Mouse (Mus musculus): Measurements from ENCODE around the gene Traf3.

Traf3 gene

DNA sequence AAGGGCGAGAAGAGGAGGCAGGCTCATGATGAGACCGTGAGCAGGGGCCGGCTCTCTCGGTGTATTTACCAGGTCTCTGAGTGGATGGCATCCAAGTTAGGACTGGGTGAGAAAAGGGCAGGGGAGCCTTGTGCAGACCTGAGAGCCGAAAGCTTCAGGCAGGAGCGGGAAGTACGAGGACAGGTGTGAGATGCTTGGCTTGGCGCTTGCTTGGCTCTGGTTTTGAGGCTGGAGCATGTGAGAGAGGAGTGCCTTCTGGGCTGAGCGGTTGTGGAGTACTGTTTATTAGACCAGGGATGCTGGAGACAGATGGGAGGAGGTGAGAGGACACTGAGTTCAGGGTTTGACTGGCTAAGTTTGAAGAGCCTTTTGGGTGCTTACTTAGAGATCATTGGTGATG lies 27.2 kb downstream of the Traf3 start:
- no peak for DNase-seq (ENCODE audit: extremely low read depth, low read depth, low spot score)

DNA sequence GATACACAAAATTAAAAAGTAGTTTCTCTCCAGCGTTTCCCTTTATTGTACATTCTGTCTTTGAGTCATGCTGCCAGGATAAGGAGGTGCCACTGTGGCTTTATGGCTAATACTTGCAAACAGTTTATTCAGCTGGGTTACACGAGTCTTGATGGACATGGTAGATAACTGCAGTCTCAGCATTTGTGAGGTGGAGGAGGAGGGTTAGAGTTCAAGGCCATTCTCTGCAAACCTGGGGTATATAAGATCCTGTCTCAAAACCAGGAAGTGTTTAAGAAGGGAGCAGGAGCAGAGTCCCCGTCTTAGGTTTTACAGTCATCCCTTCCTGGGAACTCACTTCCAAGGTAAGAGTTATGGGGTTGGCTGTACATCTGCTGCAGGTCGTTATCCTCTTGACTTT lies 30.4 kb downstream of the Traf3 start:
- DNase-seq (ENCODE audit: extremely low read depth, low read depth, low spot score) = no peak

DNA sequence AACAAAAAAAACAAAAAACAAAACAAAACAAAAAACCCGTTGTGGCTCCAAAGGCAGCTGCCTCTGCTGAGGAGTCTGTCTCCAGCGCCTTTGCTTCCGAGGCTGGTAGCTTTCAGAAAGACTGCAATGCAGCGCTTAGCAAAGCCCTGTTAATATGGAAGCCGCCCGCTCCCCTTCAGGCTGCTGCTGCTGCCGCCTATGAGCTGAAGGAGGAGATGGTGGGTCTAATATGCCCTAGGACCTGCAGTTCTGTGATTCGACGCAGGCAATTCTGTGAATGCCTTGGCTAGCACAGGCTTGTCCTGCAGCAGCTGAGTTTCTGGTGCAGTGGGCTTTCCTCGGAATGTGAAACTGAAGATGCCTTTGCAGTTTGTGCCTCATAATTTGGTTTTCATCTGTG lies 36.9 kb downstream of the Traf3 start:
- no peak for DNase-seq (ENCODE audit: extremely low read depth, low read depth, low spot score)

DNA sequence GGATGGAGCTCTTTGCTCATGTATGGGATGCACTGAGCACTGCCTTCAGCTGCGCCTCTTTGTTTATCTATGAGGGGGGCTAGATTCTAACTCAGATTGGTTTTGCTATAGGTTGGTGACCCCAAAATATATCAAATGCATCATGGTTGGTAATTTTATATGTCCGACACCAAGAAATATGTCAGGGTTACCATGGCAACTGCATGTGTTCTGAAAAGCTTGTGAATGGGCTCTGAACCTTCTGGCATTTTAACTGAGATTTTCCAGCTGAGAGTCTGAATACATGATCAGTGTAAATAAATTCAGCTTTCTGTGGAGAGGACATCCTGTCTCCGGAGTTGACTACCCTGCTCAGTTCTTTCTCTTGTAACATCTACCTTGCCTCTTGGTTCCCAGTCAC lies 37.8 kb downstream of the Traf3 start:
- DNase-seq (ENCODE audit: extremely low read depth, low read depth, low spot score) = no peak

DNA sequence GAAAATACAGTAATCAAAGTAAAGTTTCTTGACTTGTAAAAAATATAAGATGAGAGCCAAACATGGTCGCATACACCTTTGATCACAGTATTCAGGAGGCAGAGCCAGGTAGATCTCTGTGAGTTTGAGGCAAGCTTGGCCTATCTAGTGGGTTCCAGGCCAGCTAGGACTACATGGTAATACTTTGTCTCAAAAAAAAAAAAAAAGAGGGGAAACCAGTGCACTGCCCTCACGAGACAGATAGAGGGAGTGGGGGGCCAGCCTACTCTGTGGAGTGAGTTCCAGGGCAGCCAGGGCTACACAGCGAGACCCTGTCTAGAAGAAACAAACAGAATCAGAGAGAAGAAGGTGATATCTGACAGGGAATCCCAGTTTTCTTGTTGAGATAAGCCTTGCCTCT lies 41.5 kb downstream of the Traf3 start:
- no peak for DNase-seq (ENCODE audit: extremely low read depth, low read depth, low spot score)

DNA sequence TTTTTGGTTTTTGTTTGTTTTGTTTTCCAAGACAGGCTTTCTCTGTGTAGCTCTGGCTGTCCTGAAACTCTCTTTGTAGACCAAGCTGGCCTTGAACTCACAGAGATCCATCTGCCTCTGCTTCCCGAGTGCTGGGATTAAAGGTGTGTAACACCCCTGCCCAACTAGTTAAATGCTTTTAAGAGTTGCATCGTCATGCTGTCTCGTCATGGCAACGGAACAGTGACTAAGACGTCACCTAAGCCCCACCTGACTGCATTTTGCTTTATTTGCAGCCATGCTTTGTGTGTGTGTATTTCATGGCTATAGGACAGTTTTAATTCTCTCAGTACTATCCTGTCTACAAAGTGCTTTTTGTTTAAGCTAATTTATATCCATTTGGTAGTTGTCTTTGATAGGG lies 45.6 kb downstream of the Traf3 start:
- no peak for DNase-seq (ENCODE audit: extremely low read depth, low read depth, low spot score)

DNA sequence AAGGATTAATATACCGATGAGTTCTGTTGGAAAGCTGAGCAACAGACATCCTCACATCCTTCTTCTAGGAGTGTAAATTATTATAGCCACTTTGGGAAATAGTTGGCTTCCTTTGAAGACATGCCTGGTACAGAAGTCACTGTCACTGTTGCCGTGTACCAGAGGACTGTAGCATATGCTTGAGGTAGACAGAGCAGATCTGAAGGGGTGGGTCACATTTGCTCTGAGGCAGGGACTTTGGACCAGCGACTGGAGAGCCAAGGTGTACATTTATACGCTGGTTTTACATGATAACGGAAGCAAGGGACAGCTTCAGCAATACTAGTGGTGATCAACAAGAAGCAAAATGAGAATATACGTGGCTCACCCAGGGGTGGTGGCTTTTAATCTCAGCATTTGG lies 52.7 kb downstream of the Traf3 start:
- DNase-seq (ENCODE audit: extremely low read depth, low read depth, low spot score) = no peak

DNA sequence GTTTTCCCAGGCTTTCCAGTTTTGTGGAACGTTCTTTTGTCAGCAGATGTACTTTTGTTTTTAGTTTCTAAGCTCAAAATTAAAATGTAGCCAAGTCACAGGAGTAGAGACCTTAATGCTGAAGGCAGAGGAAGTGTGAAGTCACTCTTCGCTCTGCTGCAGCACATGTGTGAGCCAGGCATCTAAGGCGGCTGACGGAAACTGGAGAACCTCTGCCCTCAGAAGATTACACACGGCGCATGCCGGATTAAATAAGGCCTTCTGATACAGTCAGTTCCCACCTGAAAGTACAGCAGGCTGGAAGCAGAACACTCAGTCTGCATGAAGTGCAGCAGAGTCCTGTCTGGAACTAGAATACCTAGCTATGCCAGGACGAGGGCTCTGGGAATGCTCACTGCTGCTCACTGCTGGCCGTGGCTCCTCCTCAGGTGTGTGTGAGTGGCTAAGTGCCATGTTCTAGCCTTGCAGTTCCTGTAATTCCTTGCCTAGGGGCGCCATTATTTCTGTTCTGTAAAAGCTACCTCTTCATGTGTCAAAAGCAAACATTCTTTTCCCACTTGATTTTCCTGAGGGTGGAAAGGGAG lies 59.1 kb downstream of the Traf3 start:
- DNase-seq (ENCODE audit: extremely low read depth, low read depth, low spot score) = no peak

DNA sequence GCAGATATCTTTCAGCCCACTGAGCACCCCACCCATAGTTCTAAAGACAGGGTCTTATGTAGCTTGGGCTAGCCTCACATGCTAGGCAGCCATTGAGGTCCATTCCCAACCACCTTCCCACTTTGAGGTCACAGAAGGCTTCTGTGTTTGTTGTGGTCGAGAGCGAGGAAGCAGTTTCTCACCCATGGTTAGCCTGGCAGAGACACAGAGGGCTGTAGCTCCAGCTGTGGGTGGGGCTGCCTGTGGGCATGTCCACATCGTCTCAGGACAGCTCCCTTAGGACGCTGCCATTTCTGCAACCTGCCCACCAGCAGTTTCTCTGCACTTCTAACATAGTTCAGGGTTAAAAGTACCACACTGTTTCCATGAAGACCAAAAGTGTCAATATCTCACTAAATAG lies 61.2 kb downstream of the Traf3 start:
- no peak for DNase-seq (ENCODE audit: extremely low read depth, low read depth, low spot score)

DNA sequence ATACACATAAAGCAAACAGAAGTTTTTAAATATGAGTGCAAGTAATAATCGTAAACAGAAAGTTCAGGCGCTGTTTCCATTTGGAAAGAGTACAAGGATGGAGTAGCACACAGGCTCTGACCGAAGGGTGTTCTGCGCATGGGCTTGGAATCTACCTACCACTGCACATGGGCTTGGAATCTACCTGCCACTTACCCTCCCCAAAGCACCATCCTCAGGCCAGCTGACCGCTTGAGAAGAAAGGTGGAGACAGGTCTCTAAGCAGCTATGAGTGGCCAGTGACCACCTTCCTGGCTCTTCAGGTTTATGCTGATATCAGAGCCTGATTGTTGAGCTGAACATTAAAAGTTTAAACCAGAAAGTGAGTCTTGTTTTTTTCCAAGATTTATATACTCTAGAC lies 62.3 kb downstream of the Traf3 start:
- no peak for DNase-seq (ENCODE audit: extremely low read depth, low read depth, low spot score)

DNA sequence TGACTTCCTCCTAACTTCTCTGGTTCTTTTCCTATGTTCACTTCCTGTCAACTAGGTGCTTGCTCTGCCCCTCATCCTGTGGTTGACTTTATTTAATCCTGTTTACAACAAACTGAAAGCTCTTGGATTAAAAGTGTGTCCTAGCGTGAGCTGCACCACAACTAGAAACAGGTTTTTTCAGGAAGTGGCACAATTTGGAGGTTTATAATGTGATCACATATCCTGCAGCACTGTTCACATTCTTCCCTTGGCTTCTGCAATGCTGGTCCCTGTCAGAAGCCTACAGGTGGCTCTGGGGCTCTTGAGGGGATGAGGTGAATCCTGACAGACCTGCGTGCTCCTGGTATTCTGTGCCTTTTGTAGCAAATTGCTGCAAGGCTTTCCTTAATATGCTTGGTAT lies 64.6 kb downstream of the Traf3 start:
- DNase-seq (ENCODE audit: extremely low read depth, low read depth, low spot score) = no peak

DNA sequence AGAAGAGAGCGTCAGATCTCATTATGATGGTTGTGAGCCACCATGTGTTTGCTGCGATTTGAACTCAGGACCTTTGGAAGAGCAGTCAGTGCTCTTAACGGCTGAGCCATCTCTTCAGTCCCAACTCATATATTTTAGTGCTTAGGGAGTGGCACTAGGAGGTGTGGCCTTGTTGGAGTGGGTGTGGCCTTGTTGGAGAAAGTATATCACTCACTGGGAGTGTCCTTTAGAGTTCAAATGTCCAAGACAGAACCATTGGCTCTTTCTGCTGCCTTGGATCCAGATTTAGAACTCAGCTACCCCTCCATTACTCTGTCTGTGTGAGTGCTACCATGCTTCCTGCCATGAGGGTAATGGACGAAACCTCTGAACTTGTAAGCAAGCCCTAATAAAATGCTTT lies 67.6 kb downstream of the Traf3 start:
- no peak for DNase-seq (ENCODE audit: extremely low read depth, low read depth, low spot score)

DNA sequence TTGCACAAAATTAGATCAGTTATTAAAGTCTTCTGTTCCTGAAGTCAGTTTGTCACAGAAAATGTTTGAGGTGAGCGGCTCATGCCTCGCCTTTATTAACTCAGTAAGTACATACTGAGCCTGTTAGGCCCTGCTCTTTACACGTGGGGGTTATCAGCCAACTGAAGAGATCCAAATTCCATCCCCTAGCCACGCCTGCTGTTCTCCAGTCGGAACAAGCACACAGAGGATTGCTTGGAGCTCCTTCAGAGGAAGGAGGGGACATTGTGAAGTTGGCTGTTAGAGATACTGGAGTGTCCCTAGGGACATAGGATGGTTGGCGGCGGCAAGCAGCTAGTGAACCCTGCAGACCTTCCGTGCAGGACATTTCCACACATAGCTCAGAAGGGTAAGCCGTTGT lies 68.2 kb downstream of the Traf3 start:
- DNase-seq (ENCODE audit: extremely low read depth, low read depth, low spot score) = peak; percentile 42

DNA sequence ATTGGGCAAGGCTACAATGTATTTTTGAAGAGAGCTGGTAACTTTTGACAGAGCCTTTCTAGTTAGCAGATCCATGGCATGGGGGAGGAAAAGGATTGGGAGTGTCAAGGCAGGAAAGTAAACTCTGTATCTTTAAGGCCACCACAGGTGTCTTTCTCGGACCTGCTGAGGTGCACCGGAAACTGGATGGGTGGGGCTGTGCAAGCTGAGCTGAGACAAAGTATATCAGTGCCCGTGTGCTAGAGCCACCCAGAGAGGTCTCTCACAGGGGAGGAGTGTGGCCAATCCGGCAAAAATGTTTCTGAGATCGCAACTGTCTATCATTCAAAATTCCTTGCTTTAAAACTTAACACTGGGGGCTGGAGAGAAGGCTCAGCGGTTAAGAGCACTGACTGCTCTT lies 69.5 kb downstream of the Traf3 start:
- no peak for DNase-seq (ENCODE audit: extremely low read depth, low read depth, low spot score)

DNA sequence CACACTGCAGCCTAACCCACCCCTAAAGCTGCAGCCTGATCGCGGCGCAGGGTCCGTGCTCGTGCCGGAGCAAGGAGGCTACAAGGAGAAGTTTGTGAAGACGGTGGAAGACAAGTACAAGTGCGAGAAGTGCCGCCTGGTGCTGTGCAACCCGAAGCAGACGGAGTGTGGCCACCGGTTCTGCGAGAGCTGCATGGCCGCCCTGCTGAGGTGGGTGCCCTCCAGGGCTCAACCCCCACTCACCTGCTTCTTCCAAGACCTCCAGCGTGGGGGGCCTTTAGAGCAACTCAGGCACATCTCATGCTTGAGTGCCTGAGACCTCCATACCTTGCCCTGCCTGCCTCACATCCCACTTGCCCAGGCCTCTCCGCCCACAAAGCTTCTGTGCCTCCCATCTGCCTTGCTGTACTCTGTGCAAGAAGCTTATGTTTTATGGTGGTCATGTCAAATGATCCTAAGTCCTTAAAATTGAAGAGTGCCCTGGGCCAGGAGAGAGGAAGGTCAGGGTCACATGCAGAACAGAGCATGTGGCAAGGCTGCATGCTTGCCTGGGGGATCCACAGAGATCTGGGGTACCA lies 71.5 kb downstream of the Traf3 start:
- DNase-seq (ENCODE audit: extremely low read depth, low read depth, low spot score) = no peak

DNA sequence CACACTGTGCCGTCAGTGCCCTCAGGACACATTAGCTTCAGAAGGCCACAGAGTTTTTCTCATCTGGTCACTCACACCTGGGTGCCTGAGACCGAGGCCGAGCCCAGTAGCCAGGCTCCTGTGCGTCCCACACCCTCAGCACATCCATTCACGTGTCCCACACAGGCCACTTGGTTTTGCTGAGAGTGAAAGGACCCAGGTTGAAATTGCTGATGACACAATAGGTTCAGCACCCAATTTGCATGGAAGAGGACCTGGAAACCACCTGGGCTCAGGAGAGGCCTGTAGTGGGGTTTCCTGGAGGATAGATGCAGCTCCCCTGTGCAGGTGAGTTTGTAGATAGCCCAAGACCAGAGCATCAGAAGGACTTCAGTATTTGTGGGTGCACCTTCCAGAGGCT lies 72.2 kb downstream of the Traf3 start:
- DNase-seq (ENCODE audit: extremely low read depth, low read depth, low spot score) = no peak

DNA sequence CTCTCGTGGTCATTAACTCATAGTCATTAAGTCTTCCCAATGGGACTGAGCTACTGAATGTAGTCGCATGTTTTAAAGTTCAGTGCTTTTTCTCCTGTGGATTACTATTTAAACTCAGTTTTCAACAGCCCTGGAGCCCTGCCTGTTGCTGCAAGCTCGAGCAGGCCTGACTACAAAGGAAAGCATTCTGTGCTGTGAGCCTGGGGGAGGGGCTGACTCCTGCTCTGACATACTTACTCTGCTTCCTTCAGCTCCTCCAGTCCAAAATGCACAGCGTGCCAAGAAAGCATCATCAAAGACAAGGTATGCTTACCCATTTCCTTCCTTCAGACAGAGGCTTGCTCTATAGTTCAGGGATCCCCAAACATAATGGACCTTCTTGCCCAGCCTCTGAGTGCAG lies 72.6 kb downstream of the Traf3 start:
- peak; percentile 80 for DNase-seq (ENCODE audit: extremely low read depth, low read depth, low spot score)

DNA sequence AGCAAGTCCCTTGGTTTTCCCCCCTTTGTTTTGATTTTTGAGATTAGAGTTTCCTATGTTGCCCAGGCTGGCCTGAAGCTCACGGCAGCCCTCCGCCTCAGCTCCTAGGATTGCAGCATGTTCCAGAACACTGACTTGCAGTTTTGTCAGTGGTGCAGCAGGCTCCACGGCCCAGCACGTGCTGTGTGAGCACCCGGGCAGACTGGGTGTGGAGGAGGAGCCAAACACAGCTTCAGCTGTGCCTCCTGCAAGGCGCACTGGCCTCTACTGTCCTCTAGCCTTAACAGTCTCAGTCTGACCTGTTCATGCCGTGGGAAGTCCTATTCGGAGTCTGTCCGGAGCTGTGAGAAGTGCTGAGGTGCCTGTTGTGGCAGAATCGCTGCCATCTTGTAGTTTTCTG lies 73.8 kb downstream of the Traf3 start:
- no peak for DNase-seq (ENCODE audit: extremely low read depth, low read depth, low spot score)

DNA sequence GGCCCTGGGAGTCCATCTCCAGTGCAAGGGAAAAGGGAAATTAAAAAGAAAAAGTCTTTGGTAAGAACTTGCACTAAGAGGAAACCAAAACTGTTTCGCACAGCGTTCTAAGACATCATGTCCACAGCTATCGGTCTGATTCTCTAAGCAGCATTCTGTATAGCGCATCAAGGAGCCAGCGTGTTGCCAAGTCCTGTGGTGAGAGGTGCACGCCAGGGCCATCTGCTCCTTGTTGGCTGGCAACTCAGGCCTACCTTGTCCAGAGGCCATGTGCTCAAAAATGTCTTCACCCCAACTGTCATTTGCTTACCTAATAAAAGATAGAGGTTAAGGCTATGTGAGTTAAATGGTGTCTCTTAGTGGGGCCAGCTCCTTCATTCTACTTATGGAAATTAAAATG lies 75.7 kb downstream of the Traf3 start:
- DNase-seq (ENCODE audit: extremely low read depth, low read depth, low spot score) = no peak

DNA sequence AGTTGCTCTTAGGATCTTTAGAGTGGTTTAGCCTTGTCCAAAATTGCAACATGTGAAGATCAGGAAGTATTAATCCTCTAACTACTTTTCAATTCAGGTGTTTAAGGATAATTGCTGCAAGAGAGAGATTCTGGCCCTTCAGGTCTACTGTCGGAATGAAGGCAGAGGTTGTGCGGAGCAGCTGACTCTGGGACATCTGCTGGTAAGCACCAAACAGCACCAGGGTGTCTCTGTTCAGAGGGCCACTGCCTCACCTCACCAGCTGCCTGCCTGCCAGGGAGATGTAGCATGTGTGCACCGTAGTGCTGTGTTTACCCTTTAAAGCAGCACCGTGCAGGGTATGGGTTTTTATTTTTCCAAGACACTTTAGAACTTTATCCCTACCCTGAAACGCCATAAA lies 76.2 kb downstream of the Traf3 start:
- DNase-seq (ENCODE audit: extremely low read depth, low read depth, low spot score) = no peak

DNA sequence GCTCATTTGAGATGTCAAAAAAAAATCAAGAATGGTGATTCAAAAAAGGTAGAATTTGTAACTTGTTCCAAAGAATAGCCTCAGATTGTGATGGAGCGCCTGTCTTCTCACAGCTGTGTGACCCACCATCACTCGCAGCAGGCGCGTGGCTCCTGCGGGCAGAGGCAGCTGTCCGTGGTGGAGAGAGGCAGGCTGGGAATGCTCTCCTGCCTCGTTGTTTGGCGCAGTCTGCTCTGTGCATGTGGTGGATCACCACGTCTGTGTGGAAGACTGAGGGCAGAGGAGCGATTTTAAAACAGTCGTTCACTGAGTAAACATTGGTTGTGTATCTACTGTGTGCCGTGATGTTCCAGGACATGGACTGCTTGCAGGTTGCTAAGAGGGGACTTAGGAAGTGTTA lies 77.6 kb downstream of the Traf3 start:
- no peak for DNase-seq (ENCODE audit: extremely low read depth, low read depth, low spot score)

DNA sequence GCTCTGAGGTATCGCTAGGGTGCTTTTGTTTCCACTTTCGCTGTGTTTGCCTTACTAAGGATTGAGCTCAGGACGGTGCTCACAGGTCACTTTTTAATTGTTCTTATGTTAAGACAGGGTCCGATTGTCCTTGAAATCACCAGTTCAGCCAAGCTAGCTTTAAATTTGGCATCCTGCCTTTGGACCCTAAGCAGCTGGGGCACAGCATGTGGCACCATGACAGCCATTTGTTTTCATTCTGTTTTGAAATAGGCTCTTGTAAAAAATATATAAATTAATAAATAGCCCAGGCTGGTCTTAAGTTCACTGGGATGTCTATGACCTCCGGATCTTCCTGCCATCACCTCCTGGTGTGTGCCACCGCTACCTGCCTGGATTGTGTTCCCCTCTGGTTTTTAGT lies 78.9 kb downstream of the Traf3 start:
- DNase-seq (ENCODE audit: extremely low read depth, low read depth, low spot score) = no peak

DNA sequence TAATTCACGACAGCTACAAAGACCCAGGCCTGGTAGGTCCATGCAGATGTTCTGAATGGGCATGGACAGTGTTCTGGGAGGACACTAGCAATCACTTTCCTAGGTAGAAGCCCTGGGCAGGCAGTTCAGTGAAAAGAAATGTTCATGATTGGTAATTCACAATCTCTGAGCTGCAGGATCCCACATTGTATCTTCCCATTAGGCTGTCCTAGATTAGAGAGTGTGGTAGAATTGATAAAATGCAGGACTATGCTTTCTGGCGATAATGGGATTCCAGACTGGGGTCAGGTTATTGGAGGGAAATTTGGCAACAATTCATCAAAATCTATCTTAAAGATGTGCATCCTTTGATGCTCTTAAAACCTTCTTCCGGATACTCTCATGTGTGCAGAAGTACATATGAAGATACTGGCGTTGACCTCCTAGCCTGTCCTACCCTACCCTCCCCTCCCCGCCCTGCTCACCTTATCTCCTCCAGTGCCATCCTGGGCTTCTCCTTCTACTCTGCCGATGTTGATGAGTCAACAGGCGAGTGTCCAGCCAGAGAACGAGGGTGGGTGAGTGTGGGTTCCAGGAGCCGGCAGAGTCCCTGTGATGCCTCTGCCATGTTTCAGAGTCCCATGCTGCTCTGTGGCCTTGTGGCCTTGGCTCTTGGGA lies 80.8 kb downstream of the Traf3 start:
- DNase-seq (ENCODE audit: extremely low read depth, low read depth, low spot score) = no peak
